Mouse (Mus musculus) embryo, embryonic 9.5 days (tissue): ENCODE measurements around the gene Dnttip2.
"Not testable (repeated sequence)": the region's sequence is repeated elsewhere in the genome, so short reads cannot be mapped to it uniquely, and the experiment has no call there.

Experiments used
- DNase-seq: peaks from one replicate; pipeline ENCODE4 v3.0.0-alpha.2; 2017; ENCODE audit errors: extremely low spot score

The Dnttip2 gene

DNA sequence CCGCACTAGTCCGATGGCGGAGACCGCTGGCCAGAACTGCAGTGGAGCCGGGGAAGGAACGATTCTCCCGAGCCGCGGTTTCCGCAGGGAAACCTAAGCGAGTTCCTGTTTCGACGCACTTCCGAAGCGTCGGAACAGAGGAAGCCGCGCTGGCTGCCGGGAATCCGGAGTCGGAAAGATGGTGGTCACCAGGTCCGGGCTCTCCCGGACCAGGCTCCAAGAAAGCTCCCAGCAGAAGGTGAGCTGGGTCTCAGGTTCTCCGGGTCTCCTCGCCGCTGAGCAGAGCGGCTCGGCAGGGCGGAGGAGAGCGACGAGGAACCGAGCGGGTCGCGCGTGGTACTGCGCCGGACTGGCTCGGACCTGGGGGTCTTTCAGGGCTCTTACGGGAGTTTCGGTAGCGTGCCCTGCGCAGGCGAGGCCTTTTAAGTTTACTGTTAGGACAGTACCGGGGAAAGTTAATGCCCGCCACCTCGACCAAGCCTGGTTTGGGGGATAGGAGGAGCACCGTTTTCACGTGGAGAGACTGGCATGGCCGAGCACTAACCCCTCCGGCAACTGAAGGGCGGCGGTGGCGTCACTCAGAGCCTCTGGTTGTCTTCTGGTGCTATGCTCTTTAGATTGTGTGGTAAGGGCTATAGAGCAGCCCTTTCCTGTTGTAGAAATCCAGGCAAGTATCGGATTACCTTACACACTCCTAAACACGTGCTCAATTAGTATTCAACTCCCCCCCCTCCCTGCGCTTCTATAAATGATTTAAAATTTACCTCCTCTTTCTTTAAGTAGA lies at the start of gene Dnttip2:
Gene Dnttip2 (plus strand): TSS at position 148 of the 784 bp plus-strand sequence.
- DNase-seq = peak; percentile 93

DNA sequence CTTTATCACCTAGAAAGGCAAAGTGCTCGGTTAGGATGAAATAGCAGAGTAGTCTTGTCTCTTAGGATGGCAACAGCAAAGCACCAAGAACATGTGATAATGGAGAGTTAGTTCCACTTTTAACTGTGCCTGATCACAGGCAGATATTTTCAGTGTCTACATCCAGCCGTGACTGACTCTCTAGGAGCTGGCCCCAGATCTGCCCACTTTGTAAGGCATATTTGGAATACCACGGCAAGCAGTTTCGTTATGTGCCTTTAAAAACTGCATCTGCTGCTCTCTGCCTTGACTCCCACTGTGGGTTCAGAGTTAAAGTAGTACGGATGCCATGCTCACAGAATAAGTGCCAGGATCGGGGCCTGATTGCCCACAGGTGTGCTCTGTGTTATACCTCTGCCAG lies 47.2 kb upstream of the Dnttip2 start:
- not testable (repeated sequence) for DNase-seq

DNA sequence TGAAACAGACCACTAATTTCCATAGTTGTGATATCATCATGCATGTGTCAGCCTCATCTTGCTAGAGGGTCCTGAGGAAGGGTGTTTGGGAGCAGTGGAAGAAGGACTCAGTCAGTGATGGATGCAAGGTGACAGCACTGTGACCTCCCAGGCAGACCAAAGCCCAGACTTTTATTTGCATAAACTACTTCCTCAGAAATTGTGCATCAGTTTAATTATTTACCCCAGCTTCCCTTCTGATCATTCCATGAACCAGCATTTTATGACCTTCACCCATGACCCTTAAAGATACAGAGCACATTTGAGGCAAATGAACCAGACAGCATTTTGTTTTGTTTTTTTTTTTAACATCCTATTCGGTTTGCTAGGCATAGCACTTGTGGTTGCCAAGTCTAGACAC lies 38.4 kb upstream of the Dnttip2 start:
- DNase-seq = no peak

DNA sequence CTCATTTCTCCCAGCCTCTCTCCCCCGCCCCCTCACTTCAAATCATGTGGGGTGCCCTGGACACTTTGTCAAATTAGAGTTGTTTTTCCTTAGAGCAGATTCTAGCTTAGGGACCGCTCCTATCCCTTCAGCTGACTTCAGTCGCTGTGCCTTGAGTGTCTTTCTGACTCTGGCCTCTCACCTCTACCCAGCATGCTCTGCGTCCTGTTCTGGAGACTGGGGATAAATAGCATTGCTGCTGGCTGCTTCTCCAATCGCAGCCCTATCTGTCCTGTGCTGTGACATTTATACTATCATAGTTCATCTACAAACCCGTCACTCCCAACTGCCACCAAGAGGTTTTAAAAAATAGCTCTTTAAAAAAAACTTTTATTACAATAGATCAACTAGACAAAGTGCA lies 31.3 kb upstream of the Dnttip2 start:
- no peak for DNase-seq

DNA sequence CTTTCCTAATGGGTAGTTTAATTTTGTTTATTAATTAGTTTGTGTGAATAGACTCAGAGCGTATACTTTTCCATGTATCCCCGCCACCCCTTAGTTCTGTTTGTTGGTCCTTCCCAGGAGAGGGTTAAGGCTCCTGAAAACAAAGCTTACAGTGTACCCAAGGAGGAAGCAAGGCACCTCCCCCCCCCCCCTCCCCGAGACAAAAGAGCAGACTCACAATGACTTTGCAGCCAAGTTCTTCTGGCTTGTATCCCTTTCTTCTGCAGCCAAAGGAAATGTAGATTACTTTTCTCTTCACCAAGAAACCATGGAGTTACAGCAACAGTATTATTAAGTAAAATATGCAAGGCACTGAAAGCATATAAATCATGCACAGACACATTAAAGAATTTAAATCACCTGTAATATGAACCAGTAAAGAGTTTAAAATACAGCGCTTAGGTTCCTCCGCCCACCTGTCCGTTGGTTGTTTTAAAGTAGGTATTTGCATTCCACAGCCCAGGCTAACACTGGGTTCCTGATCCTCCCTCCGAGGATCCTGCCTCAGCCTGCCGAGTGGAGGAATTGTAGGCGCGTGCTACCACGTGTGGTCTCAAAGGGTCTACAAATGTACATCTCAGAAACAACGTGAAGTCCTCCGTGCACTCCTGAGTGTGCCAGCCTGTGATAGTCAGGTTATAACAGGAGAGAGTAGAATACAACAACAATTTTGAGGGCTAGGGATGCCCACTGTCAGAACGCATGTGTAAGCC lies 30.6 kb upstream of the Dnttip2 start:
- no peak for DNase-seq

DNA sequence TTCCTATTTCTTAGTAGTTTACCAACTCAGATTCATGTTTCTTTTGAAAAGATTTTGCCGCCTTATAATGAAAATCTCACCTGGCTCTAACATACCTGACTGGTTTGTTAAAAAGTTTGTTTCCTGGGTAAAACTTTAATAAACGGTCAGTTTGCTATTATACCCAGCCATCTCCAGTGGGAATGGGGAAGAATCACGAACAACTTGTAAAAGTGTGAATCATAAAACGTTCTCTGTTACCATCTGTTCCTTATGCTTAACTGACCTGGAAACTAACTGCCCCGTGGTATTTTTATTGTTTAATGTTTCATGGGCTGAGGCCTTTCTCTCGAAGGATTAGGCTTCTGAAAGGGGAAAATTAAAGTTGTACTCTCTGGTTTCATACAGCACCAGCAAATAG lies 29.4 kb upstream of the Dnttip2 start:
- peak; percentile 6 for DNase-seq

DNA sequence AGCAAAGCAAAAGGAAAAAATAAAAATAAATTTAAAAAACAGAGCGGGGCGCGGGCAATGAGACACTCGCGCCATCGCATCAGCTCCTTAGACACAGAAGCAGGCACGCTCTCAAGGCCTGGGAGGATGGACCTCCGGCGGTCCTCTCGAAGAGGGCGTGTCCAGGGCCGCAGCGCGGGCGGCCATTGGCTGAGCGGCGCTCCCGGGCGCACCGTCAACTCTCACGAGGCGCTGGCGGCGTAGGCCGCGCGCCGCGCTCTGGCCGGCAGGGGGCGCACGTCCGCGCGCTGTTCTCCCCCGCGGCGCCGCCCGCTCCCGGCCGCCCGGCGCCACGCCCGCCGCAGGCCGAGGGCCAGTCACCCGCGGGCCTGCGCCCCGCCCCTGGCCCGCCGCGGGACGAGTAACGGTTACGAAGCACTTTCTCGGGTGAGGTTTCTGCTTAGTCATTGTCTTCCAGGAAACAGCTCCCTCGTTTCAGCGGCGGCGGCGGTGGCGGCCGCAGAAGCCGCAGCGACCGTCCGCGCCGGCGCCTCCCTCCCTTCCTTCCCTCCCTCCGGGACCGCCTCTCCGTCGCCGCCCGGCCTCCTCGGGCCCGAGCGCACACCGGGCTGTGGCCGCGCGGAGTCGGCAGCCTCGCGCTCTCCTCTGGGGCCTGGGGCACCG lies 28.8 kb upstream of the Dnttip2 start, which contains the start of gene Gclm:
Gene Gclm (plus strand): TSS at position 343 of the 663 bp plus-strand sequence.
- peak; percentile 89 for DNase-seq

DNA sequence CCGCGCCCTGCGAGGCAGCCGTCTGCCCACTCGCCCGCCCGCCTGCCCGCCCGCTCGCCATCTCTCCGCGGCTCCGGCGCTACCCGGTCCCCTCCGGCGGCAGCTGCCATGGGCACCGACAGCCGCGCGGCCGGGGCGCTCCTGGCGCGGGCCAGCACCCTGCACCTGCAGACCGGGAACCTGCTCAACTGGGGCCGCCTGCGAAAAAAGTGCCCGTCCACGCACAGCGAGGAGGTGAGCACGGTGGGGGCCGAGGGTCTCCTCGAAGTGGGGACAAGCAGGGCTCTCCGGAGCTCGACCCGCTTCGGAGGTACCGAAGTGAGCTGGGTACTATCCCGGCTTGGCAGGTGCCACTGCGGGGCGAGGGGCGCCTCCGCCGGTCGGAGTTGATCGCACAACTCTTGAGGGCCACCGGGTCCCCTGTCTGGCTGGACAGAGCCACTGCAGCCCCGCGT lies 28.3 kb upstream of the Dnttip2 start:
- peak; percentile 74 for DNase-seq

DNA sequence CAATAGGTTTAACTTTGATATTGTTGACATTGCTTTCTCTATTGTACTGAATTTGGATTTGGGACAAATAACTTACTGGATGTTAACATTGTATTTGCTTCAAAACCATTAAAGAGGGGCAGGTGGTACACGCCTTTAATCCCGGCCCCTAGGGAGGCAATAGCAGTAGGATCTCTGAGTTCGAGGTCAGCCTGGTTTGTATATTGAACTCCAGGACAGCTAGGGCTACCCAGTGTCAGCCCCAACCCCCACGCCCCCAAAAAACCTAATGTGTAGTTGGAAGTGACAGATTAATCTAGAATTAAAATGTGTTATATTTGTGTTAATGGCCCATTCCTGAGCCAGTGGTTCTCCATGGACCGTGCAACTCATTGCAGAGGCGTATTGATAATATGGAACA lies 27.8 kb upstream of the Dnttip2 start:
- no peak for DNase-seq

DNA sequence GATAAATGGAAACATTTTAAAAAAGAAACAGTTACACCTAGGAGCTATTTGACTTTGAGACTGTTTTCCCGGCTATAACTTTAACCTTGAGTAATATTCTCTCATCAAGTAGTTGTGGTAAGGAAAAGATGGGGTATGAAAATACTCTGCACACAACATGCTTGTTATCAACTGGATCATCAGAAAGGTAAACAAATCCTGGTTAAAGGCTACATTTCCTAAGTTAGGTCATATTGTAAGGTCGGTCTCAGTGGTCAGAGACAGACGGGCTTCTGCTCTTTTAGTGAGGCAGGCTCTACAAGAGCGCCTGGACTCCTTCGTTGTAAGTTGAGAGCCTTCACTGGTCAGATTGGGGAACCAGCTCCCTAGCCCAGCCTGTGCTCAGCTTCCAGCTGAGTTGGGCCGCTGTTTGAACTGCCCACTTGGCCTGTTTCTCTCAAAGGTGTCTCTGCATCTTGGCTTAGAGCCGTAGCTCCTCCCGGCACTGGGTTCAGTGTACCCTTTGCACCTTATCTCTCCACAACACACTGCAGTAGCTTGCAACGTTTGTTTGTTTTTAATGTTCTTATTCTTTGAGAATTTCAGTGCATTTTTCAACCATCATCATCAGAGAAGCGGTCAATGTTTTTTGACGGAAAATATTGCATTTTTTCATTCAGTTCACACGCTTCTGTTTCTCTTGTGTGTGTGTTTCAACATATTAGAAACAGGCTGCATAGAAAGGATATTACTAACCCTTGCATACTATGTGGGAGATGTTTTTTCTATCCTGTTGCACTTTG lies 27.0 kb upstream of the Dnttip2 start:
- DNase-seq = no peak

DNA sequence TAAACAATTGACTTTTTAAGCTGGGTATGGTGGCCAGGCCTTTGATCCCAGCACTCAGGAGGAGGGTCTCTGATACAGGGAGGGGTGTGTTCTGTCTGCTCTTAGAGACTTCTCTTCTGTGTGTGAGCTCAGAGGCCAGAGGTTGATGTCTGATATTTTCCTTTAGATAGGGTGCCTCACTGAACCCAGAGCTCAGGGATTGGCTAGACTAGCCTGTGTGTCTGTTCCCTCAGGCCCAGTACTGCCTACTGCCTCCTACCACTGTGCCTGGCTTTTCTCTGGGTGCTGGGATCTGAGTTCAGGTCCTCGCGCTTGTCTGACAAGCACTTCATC lies 26.5 kb upstream of the Dnttip2 start:
- DNase-seq = no peak

DNA sequence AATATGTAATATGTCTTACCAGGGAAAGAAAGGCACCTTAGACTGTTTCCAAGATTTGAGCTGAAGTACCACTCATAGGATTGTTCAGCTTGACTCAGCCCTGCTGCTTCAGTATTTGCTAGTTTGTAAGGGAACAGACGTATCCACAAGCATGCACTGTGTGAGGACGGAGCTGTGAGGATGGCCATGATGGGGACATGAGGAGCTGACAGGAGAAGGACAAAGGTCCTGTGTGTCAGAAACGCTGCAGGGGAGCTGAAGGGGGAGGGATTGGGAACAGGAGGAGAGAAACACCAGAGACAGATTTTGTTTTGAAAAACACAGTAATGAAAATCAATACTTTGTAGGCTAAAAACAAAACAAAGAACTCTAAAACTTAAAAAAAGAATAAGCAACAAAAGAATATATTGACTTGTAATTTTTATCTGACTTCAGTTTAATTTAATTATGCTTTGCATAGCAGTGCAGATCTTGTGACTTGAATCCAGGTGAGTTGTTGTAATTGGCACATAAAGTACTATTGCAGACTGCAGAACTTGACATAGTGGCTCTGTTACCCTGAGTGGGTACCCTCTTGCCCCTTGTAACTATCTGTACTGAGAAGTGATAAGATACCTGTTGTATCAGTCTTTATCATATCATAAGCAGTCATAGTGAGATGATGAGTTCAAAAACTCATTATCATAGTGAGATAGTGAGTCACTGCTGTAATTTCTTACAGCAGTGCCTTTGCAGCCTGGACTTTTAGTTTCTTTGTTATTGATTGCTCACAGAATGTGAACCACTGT lies 21.5 kb upstream of the Dnttip2 start:
- DNase-seq = no peak

DNA sequence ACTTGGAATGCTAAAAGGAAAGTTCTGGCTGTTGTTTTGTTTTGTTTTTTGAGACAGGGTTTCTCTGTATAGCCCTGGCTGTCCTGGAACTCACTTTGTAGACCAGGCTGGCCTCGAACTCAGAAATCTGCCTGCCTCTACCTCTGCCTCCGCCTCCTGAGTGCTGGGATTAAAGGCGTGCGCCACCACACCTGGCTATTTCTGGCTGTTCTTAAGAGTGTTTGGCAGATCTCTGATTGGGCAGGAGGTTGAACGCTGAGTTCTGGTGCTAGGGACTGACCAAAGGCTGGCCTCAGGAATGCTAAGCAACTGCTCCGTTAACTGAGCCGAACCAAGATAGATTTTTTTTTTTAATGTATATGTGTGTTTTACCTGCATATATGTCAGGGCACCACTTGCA lies 20.1 kb upstream of the Dnttip2 start:
- DNase-seq = not testable (repeated sequence)

DNA sequence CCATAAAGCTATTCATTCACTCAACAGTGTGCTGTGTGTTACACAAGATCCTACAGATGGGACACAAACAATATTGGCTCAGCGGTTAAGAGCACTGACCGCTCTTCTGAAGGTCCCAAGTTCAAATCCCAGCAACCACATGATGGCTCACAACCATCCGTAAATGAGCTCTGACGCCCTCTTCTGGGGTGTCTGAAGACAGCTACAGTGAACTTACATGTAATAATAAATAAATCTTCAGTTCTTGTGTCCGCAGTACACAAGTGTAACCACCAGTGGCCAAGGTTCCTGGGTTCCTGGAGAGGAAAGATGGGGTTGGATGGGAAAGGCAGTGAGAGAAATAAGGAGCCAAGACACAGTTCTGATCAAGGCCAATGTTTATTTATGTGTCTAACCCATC lies 4.2 kb upstream of the Dnttip2 start:
- no peak for DNase-seq

DNA sequence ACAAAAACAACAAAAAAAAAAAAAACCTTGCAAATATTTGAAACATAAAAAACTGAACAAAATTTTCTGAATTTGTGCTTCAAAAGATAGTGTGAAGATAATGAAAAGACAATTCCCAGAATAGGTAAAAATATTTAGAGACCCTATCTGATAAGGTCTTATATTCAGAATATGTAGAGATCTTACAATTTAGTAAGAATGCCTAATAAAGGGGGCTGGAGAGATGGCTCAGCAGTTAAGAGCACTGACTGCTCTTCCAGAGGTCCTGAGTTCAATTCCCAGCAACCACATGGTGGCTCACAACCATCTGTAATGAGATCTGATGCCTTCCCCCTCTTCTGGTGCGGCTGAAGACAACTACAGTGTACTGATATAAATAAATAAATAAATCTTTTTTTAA lies 1.6 kb upstream of the Dnttip2 start:
- not testable (repeated sequence) for DNase-seq

DNA sequence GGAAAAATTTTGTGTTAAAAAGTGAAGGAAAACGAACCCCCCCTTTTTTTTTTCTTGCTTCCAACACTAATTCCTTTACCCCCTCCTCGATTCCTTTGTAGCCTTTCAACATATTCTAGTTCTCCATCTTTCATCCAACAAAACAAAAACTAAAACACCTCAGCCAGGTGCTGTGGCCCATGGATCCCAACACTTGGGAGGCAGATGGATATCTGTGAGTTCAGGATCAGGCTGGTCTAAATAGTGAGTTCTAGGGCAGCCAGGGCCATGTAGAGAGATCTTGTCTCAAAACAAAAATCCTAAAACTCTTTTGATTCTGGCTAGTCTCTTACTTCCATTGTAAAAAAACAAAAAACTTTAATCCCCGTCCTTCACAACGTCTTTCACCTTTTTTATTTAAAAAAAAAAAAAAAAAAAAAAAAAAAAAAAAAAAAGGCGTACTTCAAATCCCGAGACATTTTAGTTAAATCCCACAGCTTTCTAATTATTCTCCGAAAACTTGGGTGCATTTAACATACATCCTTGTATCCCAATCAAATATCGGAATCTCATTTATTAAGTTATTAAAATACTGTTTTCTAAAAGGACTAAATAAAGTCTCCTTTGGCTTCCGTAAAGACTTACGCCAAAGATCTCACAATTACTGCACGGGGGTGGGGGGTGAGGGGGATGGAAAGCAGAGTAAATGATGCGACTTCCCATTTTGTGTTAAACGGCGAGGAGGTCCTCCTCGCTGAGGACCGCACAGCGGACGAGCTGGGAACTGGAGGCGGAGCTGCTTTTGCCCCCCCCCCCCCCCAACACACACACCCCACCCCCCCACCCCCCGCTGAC lies 564 bp upstream of the Dnttip2 start:
- no peak for DNase-seq

DNA sequence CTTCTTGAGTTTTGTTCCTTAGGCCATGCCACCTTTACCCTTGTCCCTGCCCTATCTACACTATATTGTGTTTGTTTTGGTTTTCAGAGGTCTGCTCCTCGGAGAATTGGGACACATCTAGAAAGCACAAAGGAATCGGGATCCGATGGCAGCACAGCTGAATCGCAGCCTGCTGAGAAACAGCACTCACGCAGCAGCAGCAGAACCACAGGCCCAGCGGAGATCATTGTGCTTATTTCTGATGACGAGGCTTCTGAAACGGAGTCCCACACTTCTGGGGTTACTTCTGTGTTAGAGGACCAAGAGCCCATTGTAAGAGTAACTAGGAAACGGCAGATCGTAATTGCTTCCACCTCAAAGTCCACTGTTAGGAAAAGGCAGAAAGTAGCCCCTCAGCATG lies 923 bp downstream of the Dnttip2 start:
- DNase-seq = no peak

DNA sequence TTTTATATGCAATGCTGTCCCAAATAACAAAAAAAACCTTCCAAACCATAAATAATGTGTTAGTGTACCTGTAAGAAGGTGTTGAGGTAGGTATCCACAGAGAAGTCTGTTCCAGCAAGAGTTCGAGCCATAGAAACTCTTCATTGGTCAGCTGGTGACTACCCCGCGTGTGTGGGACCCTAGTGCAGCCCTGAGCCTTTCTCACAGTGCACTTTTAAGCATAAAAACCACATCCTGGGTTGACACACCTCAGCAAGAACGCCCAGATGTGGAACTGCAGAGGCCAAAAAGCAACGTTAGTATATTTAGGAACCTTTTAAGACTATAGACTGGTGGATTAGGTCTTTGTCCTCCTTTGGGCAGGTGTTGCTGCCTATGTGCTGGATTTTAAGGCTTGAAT lies 13.0 kb downstream of the Dnttip2 start:
- DNase-seq = no peak

DNA sequence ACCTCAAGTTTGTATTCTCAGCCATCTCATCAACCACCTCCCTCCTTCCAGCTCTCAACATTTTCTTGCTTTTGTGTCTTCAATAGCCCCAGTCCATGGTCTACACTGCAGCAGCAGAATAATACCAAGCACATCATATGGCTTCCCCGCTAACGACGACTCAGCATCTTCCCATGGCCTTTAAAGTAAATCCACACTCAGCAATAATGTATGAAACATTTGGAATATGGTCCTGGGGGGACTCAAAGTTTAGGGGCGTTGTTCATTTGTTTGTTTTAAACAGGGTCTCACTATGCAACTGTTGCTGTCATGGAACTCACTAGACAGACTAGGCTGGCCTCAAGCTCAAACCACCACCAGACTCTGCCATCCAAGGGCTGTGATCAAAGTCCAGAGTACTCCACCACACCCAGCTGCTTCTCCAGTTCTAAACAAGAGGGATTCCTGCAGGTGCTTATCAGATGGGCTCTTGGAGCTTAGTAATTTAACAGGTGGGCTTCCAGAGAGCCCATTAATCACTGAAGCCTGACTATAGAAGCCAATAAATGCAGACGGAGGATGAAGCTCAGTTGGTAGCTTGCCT lies 14.5 kb downstream of the Dnttip2 start:
- DNase-seq = no peak

DNA sequence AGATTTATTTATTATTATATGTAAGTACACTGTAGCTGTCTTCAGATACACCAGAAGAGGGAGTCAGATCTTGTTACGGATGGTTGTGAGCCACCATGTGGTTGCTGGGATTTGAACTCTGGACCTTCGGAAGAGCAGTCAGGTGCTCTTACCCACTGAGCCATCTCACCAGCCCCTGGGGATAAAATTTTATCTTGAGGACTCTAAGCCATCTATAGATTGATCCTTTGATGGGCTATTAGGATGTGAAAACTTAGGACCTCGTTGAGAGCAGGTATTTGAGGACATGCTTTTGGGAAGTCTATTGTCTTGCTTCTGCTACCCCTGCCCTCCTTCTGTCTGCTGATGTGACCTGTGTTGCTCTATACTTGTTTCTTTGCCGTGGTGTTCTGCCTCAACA lies 15.2 kb downstream of the Dnttip2 start:
- DNase-seq = not testable (repeated sequence)
